Mouse (Mus musculus) stomach, embryonic 16.5 days (tissue): ENCODE measurements around the gene Hsd17b6. TPM values are rescaled to one million over a fixed set of nuclear protein-coding genes. Genes with fewer than 3 reads are reported as not detected.

Source experiments
- ATAC-seq: fragments of 200-750 bp; cut with Nextera tagmentation; 2 replicates; pipeline ENCODE4 v1.8.0; 2017; ENCODE audit warnings: moderate number of reproducible peaks, moderate TSS enrichment; ENCODE audit not compliant: insufficient read depth, low FRiP score
- H3K27ac ChIP-seq: fragments of 300-500 bp; sonication (generic); 2 replicates; pipeline ENCODE4 v1.5.1; 2014; ENCODE audit warnings: low read length
- H3K27me3 ChIP-seq: fragments of 300-500 bp; sonication (generic); 2 replicates; pipeline ENCODE4 v1.6.1; 2014; ENCODE audit warnings: low read length, control low read depth, mixed read lengths; ENCODE audit not compliant: control insufficient read depth, insufficient read depth
- H3K36me3 ChIP-seq: fragments of 300-500 bp; sonication (generic); 2 replicates; pipeline ENCODE4 v1.6.1; 2014; ENCODE audit warnings: low read length; ENCODE audit not compliant: control insufficient read depth, insufficient read depth
- H3K4me1 ChIP-seq: fragments of 300-500 bp; sonication (generic); 2 replicates; pipeline ENCODE4 v1.6.1; 2014; ENCODE audit warnings: low read length, control low read depth, mixed read lengths; ENCODE audit not compliant: control insufficient read depth, insufficient read depth
- H3K4me2 ChIP-seq: fragments of 300-500 bp; sonication (generic); 2 replicates; pipeline ENCODE4 v1.6.1; 2014; ENCODE audit warnings: low read depth, low read length, mixed read lengths
- H3K4me3 ChIP-seq: fragments of 300-500 bp; sonication (generic); replicated peaks from 2 replicates; pipeline ENCODE4 v1.5.1; 2014; ENCODE audit warnings: mild to moderate bottlenecking, low read length
- H3K9ac ChIP-seq: fragments of 300-500 bp; sonication (generic); 2 replicates; pipeline ENCODE4 v1.6.1; 2014; ENCODE audit warnings: low read length
- H3K9me3 ChIP-seq: fragments of 300-500 bp; sonication (generic); replicated peaks from 2 replicates; pipeline ENCODE4 v1.6.1; 2016; ENCODE audit warnings: low read length, control low read depth; ENCODE audit not compliant: control insufficient read depth
- WGBS: fragments of 180-500 bp; shearing (Covaris S2); extraction: QIAGEN DNeasy Blood & Tissue Kit; methylation state at CpG from one replicate; pipeline ENCODE4 v1.1.7; 2014; 5-methylcytosine and 5-hydroxymethylcytosine counted together
- polyA plus RNA-seq: library from polyadenylated mRNA; unstranded; fragments of >200 nt; fragmentation: Nextera tagmentation; extraction: Ambion mirVana; gene quantifications from 2 replicates; pipeline ENCODE4 v1.2.1, GENCODE M21; 2015

The Hsd17b6 gene
- polyA plus RNA-seq, 1 experiment from 2014 or later = not detected

DNA sequence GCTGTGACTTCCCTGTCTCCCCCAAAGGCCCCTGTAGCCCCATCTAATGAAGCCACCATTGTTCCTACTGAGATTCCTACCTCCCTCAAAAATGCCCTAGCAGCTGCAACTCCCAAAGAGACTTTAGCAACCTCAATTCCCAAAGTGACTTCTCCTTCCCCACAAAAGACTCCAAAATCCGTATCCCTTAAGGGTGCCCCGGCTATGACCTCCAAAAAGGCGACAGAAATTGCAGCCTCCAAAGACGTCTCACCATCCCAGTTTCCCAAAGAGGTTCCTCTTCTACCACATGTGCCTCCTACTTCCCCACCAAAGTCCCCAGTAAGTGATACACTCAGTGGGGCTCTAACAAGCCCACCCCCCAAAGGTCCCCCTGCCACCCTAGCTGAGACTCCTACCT lies 34.2 kb upstream of the Hsd17b6 start:
- Histone ChIP-seq H3K9ac (no peak overlapping the region), H3K27ac (no peak overlapping the region), H3K9me3 (no peaks in the 10 kb centered on the region), H3K4me3 (no peak overlapping the region), H3K4me1 (peaks cover 29% of the 10 kb centered on the region), H3K27me3 (no peaks in the 10 kb centered on the region), H3K4me2 (no peak overlapping the region), H3K36me3 (peaks cover 34% of the 10 kb centered on the region)
- ATAC-seq = no peak
- WGBS = 77% methylated on average over 4 of the region's 4 CpGs

GRCm38 (mm10) chr10:128040293-128040692 lies 32.9 kb upstream of the Hsd17b6 start:
- no peak overlapping the region for H3K9ac ChIP-seq
- H3K4me3 ChIP-seq = no peak overlapping the region
- H3K4me2 ChIP-seq = no peak overlapping the region
- 84% methylated on average over 5 of the region's 5 CpGs for WGBS
- peaks cover 23% of the 10 kb centered on the region; the same call in 1 of the 2 replicates for H3K36me3 ChIP-seq
- peaks cover 29% of the 10 kb centered on the region for H3K4me1 ChIP-seq
- H3K27ac ChIP-seq = no peak overlapping the region
- H3K9me3 ChIP-seq = no peaks in the 10 kb centered on the region
- H3K27me3 ChIP-seq = no peaks in the 10 kb centered on the region
- no peak for ATAC-seq

- Histone ChIP-seq H3K27me3 (no peaks in the 10 kb centered on the region), H3K4me3 (no peak overlapping the region), H3K9ac (no peak overlapping the region), H3K4me2 (no peak overlapping the region), H3K27ac (no peak overlapping the region), H3K4me1 (peaks cover 28% of the 10 kb centered on the region), H3K36me3 (peaks cover 22% of the 10 kb centered on the region; the same call in 1 of the 2 replicates), H3K9me3 (no peaks in the 10 kb centered on the region)
- ATAC-seq = no peak
- WGBS = 64% methylated on average over 3 of the region's 3 CpGs
Measured at GRCm38 (mm10) chr10:128039858-128040257, 32.4 kb upstream of the Hsd17b6 start.

GRCm38 (mm10) chr10:128039167-128039566 lies 31.8 kb upstream of the Hsd17b6 start:
- Histone ChIP-seq H3K9me3 (no peaks in the 10 kb centered on the region), H3K4me3 (no peak overlapping the region), H3K4me2 (peak overlapping the region; percentile 42; the same call in 1 of the 2 replicates), H3K36me3 (0 out of 2 replicates have a peak, but pooled peaks cover 15% of the 10 kb centered on the region), H3K27ac (no peak overlapping the region; the same call in 1 of the 2 replicates), H3K27me3 (no peaks in the 10 kb centered on the region), H3K4me1 (peaks cover 28% of the 10 kb centered on the region), H3K9ac (peak overlapping the region; percentile 48; the same call in 1 of the 2 replicates)
- WGBS = 30% methylated on average over 5 of the region's 5 CpGs
- ATAC-seq = no peak

DNA sequence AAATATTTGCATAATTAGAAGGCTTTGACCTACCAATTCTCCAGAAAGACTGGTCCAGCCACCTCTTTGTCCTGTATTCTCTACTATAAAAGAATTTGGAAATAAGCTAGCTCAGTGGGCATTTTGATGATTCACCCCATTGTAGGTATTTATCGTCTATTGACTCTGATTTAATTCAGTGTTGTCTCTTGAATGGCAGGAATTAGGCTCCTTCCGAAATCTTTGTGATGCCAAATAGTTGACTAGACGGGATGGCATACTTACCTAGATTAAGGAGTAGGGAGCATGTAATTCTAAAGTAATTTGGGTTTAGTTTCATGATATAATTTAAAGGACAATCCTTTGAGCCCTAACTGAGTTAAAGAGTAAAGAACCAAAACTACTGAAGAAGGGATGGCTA lies 30.5 kb upstream of the Hsd17b6 start:
- Histone ChIP-seq H3K36me3 (0 out of 2 replicates have a peak, but pooled peaks cover 10% of the 10 kb centered on the region), H3K4me1 (peaks cover 28% of the 10 kb centered on the region), H3K9ac (no peak overlapping the region), H3K27me3 (no peaks in the 10 kb centered on the region), H3K9me3 (no peaks in the 10 kb centered on the region), H3K4me2 (peak overlapping the region; percentile 42), H3K4me3 (peak overlapping the region; percentile 1), H3K27ac (no peak overlapping the region)
- ATAC-seq = no peak
- WGBS = 63% methylated on average over 3 of the region's 3 CpGs

GRCm38 (mm10) chr10:128036746-128037425 lies 29.5 kb upstream of the Hsd17b6 start:
- under 1% methylated on average over 10 of the region's 10 CpGs for WGBS
- Histone ChIP-seq H3K9me3 (no peaks in the 10 kb centered on the region), H3K27ac (peak overlapping the region; percentile 99)

GRCm38 (mm10) chr10:128030860-128031259 lies 23.4 kb upstream of the Hsd17b6 start:
- no peaks in the 10 kb centered on the region for H3K9me3 ChIP-seq
- ATAC-seq = no peak
- H3K4me3 ChIP-seq = no peak overlapping the region
- H3K27ac ChIP-seq = no peak overlapping the region
- H3K4me1 ChIP-seq = peaks cover 4% of the 10 kb centered on the region; the same call in 1 of the 2 replicates
- H3K9ac ChIP-seq = no peak overlapping the region
- H3K27me3 ChIP-seq = no peaks in the 10 kb centered on the region
- no peak overlapping the region for H3K4me2 ChIP-seq
- no peaks in the 10 kb centered on the region for H3K36me3 ChIP-seq
- 51% methylated on average over 2 of the region's 2 CpGs for WGBS

More at GRCm38 (mm10) chr10:128036746-128037425, 29.5 kb upstream of the Hsd17b6 start:
- H3K4me1 ChIP-seq = peaks cover 28% of the 10 kb centered on the region
- H3K4me3 ChIP-seq = peak overlapping the region; percentile 98
- ATAC-seq = no peak
- H3K4me2 ChIP-seq = peak overlapping the region; percentile 93
- H3K36me3 ChIP-seq = 0 out of 2 replicates have a peak, but pooled peaks cover 10% of the 10 kb centered on the region
- no peaks in the 10 kb centered on the region for H3K27me3 ChIP-seq
- H3K9ac ChIP-seq = peak overlapping the region; percentile 99

GRCm38 (mm10) chr10:128029931-128030330 lies 22.5 kb upstream of the Hsd17b6 start:
- no peak overlapping the region for H3K27ac ChIP-seq
- H3K9ac ChIP-seq = no peak overlapping the region
- H3K4me2 ChIP-seq = no peak overlapping the region
- 90% methylated on average over 7 of the region's 7 CpGs for WGBS
- peaks cover 4% of the 10 kb centered on the region; the same call in 1 of the 2 replicates for H3K36me3 ChIP-seq
- no peaks in the 10 kb centered on the region for H3K27me3 ChIP-seq
- no peak for ATAC-seq
- no peaks in the 10 kb centered on the region for H3K9me3 ChIP-seq
- no peak overlapping the region for H3K4me3 ChIP-seq
- H3K4me1 ChIP-seq = peaks cover 4% of the 10 kb centered on the region; the same call in 1 of the 2 replicates

- peaks cover 14% of the 10 kb centered on the region for H3K36me3 ChIP-seq
Measured at GRCm38 (mm10) chr10:128023496-128023895, 16.1 kb upstream of the Hsd17b6 start.

More at GRCm38 (mm10) chr10:128023496-128023895, 16.1 kb upstream of the Hsd17b6 start:
- Histone ChIP-seq H3K9me3 (no peaks in the 10 kb centered on the region), H3K4me2 (no peak overlapping the region), H3K27me3 (no peaks in the 10 kb centered on the region), H3K4me3 (no peak overlapping the region), H3K27ac (no peak overlapping the region), H3K9ac (no peak overlapping the region), H3K4me1 (no peaks in the 10 kb centered on the region)
- 96% methylated on average over 10 of the region's 10 CpGs for WGBS
- ATAC-seq = no peak; the same call in 1 of the 2 replicates
